ENCODE assay signal across 7 mouse cellular contexts in genomic region chr7:127691221-127691989, GRCm38 (mm10). TPM values are rescaled to one million over a fixed set of nuclear protein-coding genes. Genes with fewer than 3 reads are reported as not detected.
DNase-seq lines count a peak whose midpoint lies in the region; ATAC-seq lines count a peak whose summit lies in the region.

No protein-coding gene starts in this region.

- H3K36me3 ChIP-seq in liver, embryonic 12.5 days: no peaks in the 10 kb centered on the region
- no peaks in the 10 kb centered on the region for H3K36me3 ChIP-seq in neural tube, embryonic 12.5 days

- peak; percentile 85 for DNase-seq in adrenal gland, postnatal 10 days
- peak; percentile 74 for DNase-seq in embryo, embryonic 11 days
- peak; percentile 90 for DNase-seq in heart, adult 18-20 months
- peak; percentile 72 for DNase-seq in kidney, adult 11 months
- DNase-seq in urinary bladder, postnatal 36 days (ENCODE audit: low spot score in 2 of 2): peak; percentile 55 to 72

- H3K4me1 ChIP-seq in liver, embryonic 12.5 days: peaks cover 31% of the 10 kb centered on the region
- peaks cover 7% of the 10 kb centered on the region for H3K4me1 ChIP-seq in neural tube, embryonic 12.5 days

- 26% methylated on average over 15 of the region's 15 CpGs for WGBS in liver, embryonic 12.5 days (ENCODE audit: insufficient replicate concordance)
- WGBS in neural tube, embryonic 12.5 days: 3% methylated on average over 15 of the region's 15 CpGs

- H3K4me3 ChIP-seq in liver, embryonic 12.5 days: peak overlapping the region; percentile 22
- H3K4me3 ChIP-seq in neural tube, embryonic 12.5 days: peak overlapping the region; percentile 19; the same call in 1 of the 2 replicates

- H3K9me3 ChIP-seq in liver, embryonic 12.5 days (replicated peaks): no peaks in the 10 kb centered on the region
- no peaks in the 10 kb centered on the region for H3K9me3 ChIP-seq in neural tube, embryonic 12.5 days

- peak overlapping the region; percentile 62 for H3K4me2 ChIP-seq in liver, embryonic 12.5 days
- peak overlapping the region; percentile 54 for H3K4me2 ChIP-seq in neural tube, embryonic 12.5 days (replicated peaks)

- H3K9ac ChIP-seq in liver, embryonic 12.5 days: peak overlapping the region; percentile 52; the same call in 1 of the 2 replicates
- H3K9ac ChIP-seq in neural tube, embryonic 12.5 days: peak overlapping the region; percentile 42; the same call in 1 of the 2 replicates

- peak overlapping the region; percentile 54; the same call in 1 of the 2 replicates for H3K27ac ChIP-seq in liver, embryonic 12.5 days
- H3K27ac ChIP-seq in neural tube, embryonic 12.5 days: no peak overlapping the region

- no peaks in the 10 kb centered on the region for H3K27me3 ChIP-seq in liver, embryonic 12.5 days (replicated peaks)
- H3K27me3 ChIP-seq in neural tube, embryonic 12.5 days (replicated peaks): no peaks in the 10 kb centered on the region

- no peak for ATAC-seq in liver, embryonic 12.5 days
- ATAC-seq in neural tube, embryonic 12.5 days (ENCODE audit: low FRiP score, low read depth): peak; percentile 56; the same call in 1 of the 2 replicates

RNA-seq across cellular contexts. Expression of gene Bcl7c, which starts 17.3 kb away (rescaled TPM):
- 10 to 100 TPM; 77.0 to 81.8 TPM for total RNA-seq in adrenal gland, postnatal 10 days (2021)
- total RNA-seq in heart, adult 18-20 months (2021): 10 to 100 TPM; 34.1 to 35.4 TPM
- 40.6 and 43.6 TPM in 2 replicates for polyA plus RNA-seq in liver, embryonic 12.5 days (2016; fragmentation: Nextera tagmentation; extraction: Ambion mirVana)
- polyA plus RNA-seq in neural tube, embryonic 12.5 days (2016; fragmentation: Nextera tagmentation; extraction: Ambion mirVana): 71.1 and 74.7 TPM in 2 replicates

RNA-seq across cellular contexts. Expression of gene Ctf1, which starts 21.1 kb away (rescaled TPM):
- total RNA-seq in adrenal gland, postnatal 10 days (2021): 1 to 10 TPM; 6.3 to 6.8 TPM
- 1 to 10 TPM; 8.8 to 9.7 TPM for total RNA-seq in heart, adult 18-20 months (2021)
- 3.6 and 4.6 TPM in 2 replicates for polyA plus RNA-seq in liver, embryonic 12.5 days (2016; fragmentation: Nextera tagmentation; extraction: Ambion mirVana)
- 5.8 TPM in 2 replicates for polyA plus RNA-seq in neural tube, embryonic 12.5 days (2016; fragmentation: Nextera tagmentation; extraction: Ambion mirVana)

RNA-seq across cellular contexts. Expression of gene Ctf2, which starts 40.6 kb away (rescaled TPM):
- total RNA-seq in adrenal gland, postnatal 10 days (2021): not detected
- total RNA-seq in heart, adult 18-20 months (2021): not detected
- polyA plus RNA-seq in liver, embryonic 12.5 days (2016; fragmentation: Nextera tagmentation; extraction: Ambion mirVana): 0.13 and 0.26 TPM in 2 replicates
- polyA plus RNA-seq in neural tube, embryonic 12.5 days (2016; fragmentation: Nextera tagmentation; extraction: Ambion mirVana): 0.22 and 0.28 TPM in 2 replicates

RNA-seq across cellular contexts. Expression of gene Fbxl19, which starts 52.9 kb away (rescaled TPM):
- 10 to 100 TPM; 12.3 to 18.5 TPM for total RNA-seq in adrenal gland, postnatal 10 days (2021)
- 1 to 10 TPM; 3.3 to 4.0 TPM for total RNA-seq in heart, adult 18-20 months (2021)
- polyA plus RNA-seq in liver, embryonic 12.5 days (2016; fragmentation: Nextera tagmentation; extraction: Ambion mirVana): 3.7 TPM in 2 replicates
- 10.2 and 13.0 TPM in 2 replicates for polyA plus RNA-seq in neural tube, embryonic 12.5 days (2016; fragmentation: Nextera tagmentation; extraction: Ambion mirVana)
